Mouse (Mus musculus) heart, postnatal 0 days (tissue): ENCODE measurements at regions not wholly inside any gene's neighbourhood (a gene's known extent, or its start where the extent isn't known, plus 50 kb on each side); places are given as distances from the start of the nearest gene placed in this dataset.

Experiments
- ATAC-seq: fragments of 200-750 bp; cut with Nextera tagmentation; 2 replicates; pipeline ENCODE4 v1.8.0; 2017; ENCODE audit warnings: low read depth, moderate number of reproducible peaks, moderate library complexity; ENCODE audit not compliant: insufficient read depth
- DNase-seq: peaks from one replicate; pipeline ENCODE4 v3.0.0-alpha.2; 2016; ENCODE audit warnings: low spot score
- H3K27ac ChIP-seq: fragments of 300-500 bp; sonication (generic); 2 replicates; pipeline ENCODE4 v1.5.1; 2014; ENCODE audit warnings: low read depth, mild to moderate bottlenecking
- H3K27me3 ChIP-seq: fragments of 300-500 bp; sonication (generic); 2 replicates; pipeline ENCODE4 v1.6.1; 2014; ENCODE audit warnings: low read length, mixed read lengths; ENCODE audit not compliant: control insufficient read depth, insufficient read depth
- H3K36me3 ChIP-seq: fragments of 300-500 bp; sonication (generic); replicated peaks from 2 replicates; pipeline ENCODE4 v1.6.1; 2014; ENCODE audit warnings: low read length, mixed read lengths; ENCODE audit not compliant: control insufficient read depth, insufficient read depth
- H3K4me1 ChIP-seq: fragments of 300-500 bp; sonication (generic); 2 replicates; pipeline ENCODE4 v1.6.1; 2014; ENCODE audit warnings: antibody characterized with exemption; ENCODE audit not compliant: control insufficient read depth, insufficient read depth
- H3K4me2 ChIP-seq: fragments of 300-500 bp; sonication (generic); 2 replicates; pipeline ENCODE4 v1.6.1; 2014; ENCODE audit warnings: low read depth, mild to moderate bottlenecking, low read length, moderate library complexity
- H3K4me3 ChIP-seq: fragments of 300-500 bp; sonication (generic); 2 replicates; pipeline ENCODE4 v1.5.1; 2014; ENCODE audit warnings: low read depth, low read length
- H3K9ac ChIP-seq: fragments of 300-500 bp; sonication (generic); replicated peaks from 2 replicates; pipeline ENCODE4 v1.6.1; 2014; ENCODE audit warnings: low read depth, low read length, mixed read lengths
- H3K9me3 ChIP-seq: fragments of 300-500 bp; sonication (generic); replicated peaks from 2 replicates; pipeline ENCODE4 v1.6.1; 2016; ENCODE audit warnings: low read length; ENCODE audit not compliant: control insufficient read depth
- CTCF ChIP-seq: IDR thresholded peaks from 2 replicates; pipeline ENCODE4 v1.5.1; 2016; ENCODE audit warnings: antibody characterized with exemption, control low read depth, low read depth
- EP300 ChIP-seq: IDR thresholded peaks from 2 replicates; pipeline ENCODE4 v1.6.1; 2016; ENCODE audit warnings: antibody characterized with exemption, low read depth
- WGBS: fragments of 180-500 bp; shearing (Covaris S2); extraction: QIAGEN DNeasy Blood & Tissue Kit; methylation state at CpG from one replicate; pipeline ENCODE4 v1.1.7; 2014; 5-methylcytosine and 5-hydroxymethylcytosine counted together

DNA sequence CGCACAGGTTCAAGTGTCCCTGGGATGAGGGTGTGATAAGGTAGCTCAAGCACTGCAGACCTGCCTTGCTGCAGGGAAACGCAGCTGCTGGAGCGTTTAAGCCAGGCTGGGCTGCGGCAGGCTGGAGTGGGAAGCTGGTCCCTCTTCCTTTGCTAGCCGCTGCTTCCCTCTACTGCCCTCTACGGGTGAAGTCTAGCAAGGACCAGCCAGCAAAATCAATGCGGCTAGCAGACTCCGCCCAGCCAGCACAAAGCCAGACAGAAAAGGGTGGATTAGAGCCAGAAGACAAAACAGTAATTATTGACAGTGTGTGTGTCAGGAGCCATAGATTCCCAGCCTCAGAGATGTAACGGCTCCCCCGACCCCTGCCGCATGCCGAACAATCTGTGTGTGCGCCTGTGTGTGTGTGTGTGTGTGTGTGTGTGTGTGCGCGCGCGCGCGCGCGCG is 111.8 kb upstream of the Med14 start:
- H3K36me3 ChIP-seq, result no peaks in the 10 kb centered on the region
- no peaks in the 10 kb centered on the region for H3K4me1 ChIP-seq
- no peak overlapping the region for H3K9ac ChIP-seq
- peak; percentile 74 for DNase-seq
- no peaks in the 10 kb centered on the region for H3K9me3 ChIP-seq
- 48% methylated on average over 22 of the region's 22 CpGs for WGBS
- TF ChIP-seq EP300 (no peak), CTCF (peak; percentile 82)
- ATAC-seq, result peak; percentile 73
- H3K4me2 ChIP-seq, result peak overlapping the region; percentile 54
- H3K27ac ChIP-seq, result no peak overlapping the region
- H3K27me3 ChIP-seq, result no peaks in the 10 kb centered on the region
- peak overlapping the region; percentile 41 for H3K4me3 ChIP-seq

DNA sequence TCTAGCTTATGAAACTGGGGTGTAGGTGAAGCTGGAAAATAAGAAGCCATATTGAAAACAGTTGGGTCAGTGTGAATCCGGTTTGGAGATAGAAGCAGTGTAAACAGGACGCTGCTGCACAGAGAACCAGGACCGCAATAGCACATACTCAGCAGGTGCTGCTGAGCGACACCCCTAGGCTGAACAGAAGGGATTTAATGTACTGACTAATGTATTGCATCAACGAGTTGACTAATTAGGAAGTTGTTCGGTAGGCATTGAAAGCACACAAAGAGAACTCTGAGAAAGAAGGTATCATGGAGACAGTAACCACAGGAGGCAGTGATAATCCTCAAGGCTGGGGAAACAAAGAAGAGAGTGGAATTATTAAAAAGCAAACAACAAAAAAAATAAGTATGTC is 111.4 kb upstream of the Med14 start:
- Histone ChIP-seq H3K27ac (no peak overlapping the region), H3K27me3 (no peaks in the 10 kb centered on the region), H3K4me1 (no peaks in the 10 kb centered on the region), H3K9me3 (no peaks in the 10 kb centered on the region), H3K4me3 (peak overlapping the region; percentile 41), H3K9ac (no peak overlapping the region), H3K36me3 (no peaks in the 10 kb centered on the region), H3K4me2 (peak overlapping the region; percentile 54)
- ATAC-seq (no peak), DNase-seq (no peak)
- TF ChIP-seq CTCF, result no peak
- TF ChIP-seq EP300, result no peak
- 46% methylated on average over 6 of the region's 6 CpGs for WGBS

DNA sequence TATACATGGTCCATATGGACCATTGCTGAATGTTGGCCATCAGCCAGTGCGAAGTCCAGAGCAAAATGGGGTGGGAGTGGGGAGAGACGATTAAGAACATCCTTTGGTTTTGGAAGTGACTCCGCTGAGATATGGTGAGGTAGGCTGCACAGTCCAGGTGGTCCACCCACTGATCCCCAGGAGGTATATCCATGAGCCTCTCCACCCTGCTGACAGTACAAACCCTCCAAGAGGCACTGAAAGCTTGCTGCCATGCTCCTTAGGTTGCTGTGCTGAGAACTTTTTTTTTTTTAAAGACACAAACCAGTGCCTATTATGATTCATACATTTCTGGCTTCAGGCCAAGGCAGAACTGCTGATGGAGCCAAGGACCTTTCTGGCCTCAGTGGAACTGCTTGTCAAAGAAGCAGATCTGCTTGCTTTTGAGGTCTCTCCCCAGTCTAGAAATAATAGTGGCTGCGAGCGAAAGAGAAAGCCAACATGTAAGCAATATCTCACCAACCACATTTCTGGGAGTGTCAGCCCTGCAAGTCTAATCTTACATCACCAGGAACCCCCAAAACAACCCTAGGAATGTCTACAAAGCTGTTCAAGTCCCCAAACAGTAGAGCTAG is 105.1 kb upstream of the Med14 start:
- Histone ChIP-seq H3K36me3 (no peaks in the 10 kb centered on the region), H3K27ac (no peak overlapping the region), H3K9me3 (no peaks in the 10 kb centered on the region), H3K4me2 (no peak overlapping the region), H3K27me3 (no peaks in the 10 kb centered on the region), H3K4me3 (no peak overlapping the region), H3K9ac (no peak overlapping the region), H3K4me1 (no peaks in the 10 kb centered on the region)
- 88% methylated on average over 5 of the region's 5 CpGs for WGBS
- DNase-seq, result no peak
- no peak for ATAC-seq
- TF ChIP-seq CTCF (no peak), EP300 (no peak)

DNA sequence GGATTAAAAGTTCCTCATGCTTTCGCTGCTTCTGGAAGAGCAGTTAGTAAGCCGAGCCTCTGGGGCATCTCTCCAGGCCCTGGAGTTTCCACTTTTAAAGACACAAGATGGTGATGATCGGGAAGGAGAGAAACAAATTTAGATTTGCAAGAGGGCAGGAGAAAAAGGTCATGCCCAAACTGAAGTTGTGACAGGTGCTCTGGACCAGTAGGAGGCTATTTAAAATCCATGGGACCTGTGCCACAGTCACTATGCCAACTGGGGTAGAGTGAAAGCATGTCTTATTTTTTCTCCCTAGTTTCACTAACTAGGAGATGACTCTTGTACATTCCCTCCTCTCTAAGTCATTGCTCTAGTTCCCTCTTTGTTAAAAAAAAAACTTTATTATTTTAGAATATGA is 104.3 kb upstream of the Med14 start:
- Histone ChIP-seq H3K36me3 (no peaks in the 10 kb centered on the region), H3K27me3 (no peaks in the 10 kb centered on the region), H3K4me1 (no peaks in the 10 kb centered on the region), H3K4me2 (no peak overlapping the region), H3K4me3 (no peak overlapping the region), H3K9me3 (no peaks in the 10 kb centered on the region), H3K27ac (no peak overlapping the region), H3K9ac (no peak overlapping the region)
- no peak for DNase-seq
- WGBS, result 78% methylated on average over 3 of the region's 3 CpGs
- TF ChIP-seq EP300, result no peak
- no peak for TF ChIP-seq CTCF
- no peak for ATAC-seq

DNA sequence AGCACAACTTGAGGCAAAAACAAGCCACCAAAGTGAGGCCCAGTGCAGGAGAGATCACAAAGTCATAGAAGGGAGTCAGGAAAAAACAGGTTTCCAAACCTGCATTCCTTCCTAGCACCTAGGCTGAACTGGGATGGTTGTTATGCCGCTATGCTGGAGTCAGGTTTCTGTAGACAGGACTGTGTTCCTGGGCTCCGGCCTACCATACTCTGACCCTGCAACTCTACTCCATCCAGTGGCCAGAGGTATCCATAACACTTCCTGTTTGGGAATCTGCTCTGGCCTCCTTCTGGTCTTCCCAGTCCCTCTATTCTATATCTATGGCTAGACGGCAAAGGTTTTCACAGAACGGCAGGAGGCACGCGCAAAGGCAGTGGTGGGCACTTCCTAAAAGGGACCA is 98.3 kb upstream of the Med14 start:
- Histone ChIP-seq H3K36me3 (no peaks in the 10 kb centered on the region), H3K9ac (no peak overlapping the region), H3K4me3 (no peak overlapping the region), H3K4me1 (no peaks in the 10 kb centered on the region), H3K9me3 (no peaks in the 10 kb centered on the region), H3K27me3 (no peaks in the 10 kb centered on the region), H3K4me2 (no peak overlapping the region), H3K27ac (no peak overlapping the region)
- TF ChIP-seq EP300 (no peak), CTCF (peak; percentile 34)
- WGBS, result 52% methylated on average over 6 of the region's 6 CpGs
- DNase-seq (peak; percentile 32), ATAC-seq (peak; percentile 61; the same call in 1 of the 2 replicates)

DNA sequence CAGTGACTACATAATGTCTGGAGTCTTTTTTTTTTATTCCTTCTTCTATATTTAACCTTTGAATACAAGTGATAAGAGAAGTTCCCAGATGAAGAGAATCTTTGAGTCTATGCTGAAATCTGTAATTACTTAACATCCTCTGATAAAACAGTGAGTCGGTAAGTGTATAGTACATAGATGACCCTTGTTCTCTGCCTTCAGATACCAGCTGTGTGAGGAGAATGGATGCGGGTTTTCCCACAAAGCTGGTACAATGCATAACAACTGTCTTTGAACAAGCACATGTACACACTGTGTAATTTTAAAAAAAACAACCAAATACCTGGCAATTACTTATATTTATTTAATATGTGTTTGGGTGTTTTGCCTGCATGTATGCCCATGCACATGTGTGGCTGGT is 96.9 kb upstream of the Med14 start:
- 43% methylated on average over 2 of the region's 2 CpGs for WGBS
- H3K4me2 ChIP-seq, result peak overlapping the region; percentile 53
- no peaks in the 10 kb centered on the region for H3K27me3 ChIP-seq
- no peaks in the 10 kb centered on the region for H3K36me3 ChIP-seq
- no peaks in the 10 kb centered on the region for H3K9me3 ChIP-seq
- no peak overlapping the region for H3K4me3 ChIP-seq
- TF ChIP-seq CTCF (no peak), EP300 (no peak)
- DNase-seq (no peak), ATAC-seq (no peak)
- H3K9ac ChIP-seq, result no peak overlapping the region
- H3K27ac ChIP-seq, result peak overlapping the region; percentile 80
- H3K4me1 ChIP-seq, result no peaks in the 10 kb centered on the region
